Mouse (Mus musculus) cerebellum, adult 18-20 months (tissue): Measurements from ENCODE around the gene Kbtbd13.
A peak's percentile ranks its signal among the peaks of the same experiment; 100 is the strongest.

Source experiments
- DNase-seq, 2 experiments: peaks; one replicate each; pipeline ENCODE4 v3.0.0; 2021

Gene Kbtbd13

DNA sequence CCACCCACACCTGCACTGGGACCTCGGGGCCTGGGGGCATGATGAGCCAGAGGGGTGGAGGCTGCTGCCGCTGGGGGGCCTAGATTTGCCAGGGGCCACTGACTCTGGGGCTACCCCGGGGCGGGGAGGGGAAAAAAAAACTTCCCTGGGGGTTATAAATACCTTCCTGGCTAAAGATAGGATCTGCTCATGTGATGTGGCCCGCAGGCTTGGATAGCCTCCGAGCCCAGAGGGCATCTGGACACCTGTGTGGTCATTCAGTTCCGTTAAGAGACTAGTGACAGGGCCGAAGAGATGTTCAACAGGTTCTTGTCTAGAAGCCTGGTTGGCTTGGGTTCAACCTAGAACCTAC, at the start of gene Kbtbd13:
Kbtbd13 (minus strand) TSS at position 40 of the 352 bp plus-strand sequence.
- no peak for DNase-seq

DNA sequence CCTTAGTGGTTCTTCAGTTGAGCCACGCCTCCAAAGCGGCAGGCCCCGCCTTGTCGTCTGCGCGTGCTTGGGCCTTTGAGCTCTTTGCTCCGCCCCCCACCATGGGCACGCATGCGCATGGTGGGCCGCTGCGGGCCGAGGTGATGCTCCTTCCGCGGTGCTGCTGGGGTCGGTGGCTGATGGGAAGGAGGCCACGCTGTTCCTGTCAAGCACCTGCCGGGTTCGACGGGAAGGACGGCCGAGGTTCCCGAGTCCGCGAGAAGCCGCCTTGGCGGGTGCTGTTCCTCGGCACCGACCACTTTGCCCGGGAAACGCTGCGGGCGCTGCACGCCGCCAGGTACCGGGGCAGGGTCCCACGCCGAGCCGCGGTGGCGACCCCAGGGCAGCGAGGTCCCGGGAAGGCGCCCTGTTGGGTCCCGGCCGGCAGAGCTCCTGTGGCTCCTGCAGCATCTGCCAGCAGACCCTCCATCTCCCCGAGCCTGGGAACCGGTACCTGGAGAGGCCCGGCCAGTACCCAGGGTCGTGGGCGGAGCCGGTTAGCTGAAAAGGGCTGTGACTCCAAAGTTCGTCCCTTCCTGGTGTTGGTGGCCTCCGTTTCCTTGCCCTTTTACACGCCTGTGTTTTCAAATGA, 44.3 kb upstream of the Kbtbd13 start, which contains the start of gene Mtfmt:
Mtfmt (plus strand) TSS at position 112 of the 631 bp plus-strand sequence.
- peak; percentile 93 to 94 for DNase-seq

DNA sequence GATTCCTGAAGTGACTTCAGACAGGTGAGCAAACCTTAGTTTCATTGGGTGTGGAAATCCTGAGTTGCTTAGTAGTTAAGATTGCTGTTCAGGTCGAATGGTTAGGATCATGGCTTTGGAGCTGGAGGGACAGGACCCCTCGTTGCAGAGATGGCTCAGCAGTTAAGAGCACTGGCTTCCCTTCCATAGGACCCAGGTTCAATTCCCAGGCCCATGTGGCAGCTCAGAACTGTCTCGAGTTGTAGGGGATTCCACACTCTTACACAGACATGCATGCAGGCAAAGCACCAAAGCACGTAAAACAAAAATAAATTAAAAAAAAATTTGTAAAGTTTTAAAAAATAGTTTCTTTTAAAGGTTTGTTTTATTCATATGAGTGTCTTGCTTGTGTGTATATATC, 43.8 kb upstream of the Kbtbd13 start:
- no peak for DNase-seq

DNA sequence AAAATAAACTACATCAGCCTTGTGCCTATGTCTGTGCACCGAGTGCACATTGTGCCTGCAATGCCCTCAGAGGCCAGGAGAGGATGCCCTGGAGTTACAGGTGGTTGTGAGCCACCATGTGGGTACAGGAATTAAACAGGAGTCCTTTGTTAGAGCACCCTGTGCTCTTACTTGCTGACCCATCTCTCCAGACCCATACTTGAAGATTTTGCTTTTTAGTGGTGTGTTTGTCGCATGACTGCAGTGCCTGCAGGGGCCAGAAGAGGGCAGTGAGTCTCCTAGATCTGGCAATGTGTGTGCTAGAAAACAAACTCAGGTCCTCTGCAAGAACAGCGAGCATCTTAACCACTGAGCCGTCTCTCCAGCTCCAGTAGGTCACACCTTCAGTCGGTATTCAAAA, 42.7 kb upstream of the Kbtbd13 start:
- peak; percentile 10 to 17 for DNase-seq

DNA sequence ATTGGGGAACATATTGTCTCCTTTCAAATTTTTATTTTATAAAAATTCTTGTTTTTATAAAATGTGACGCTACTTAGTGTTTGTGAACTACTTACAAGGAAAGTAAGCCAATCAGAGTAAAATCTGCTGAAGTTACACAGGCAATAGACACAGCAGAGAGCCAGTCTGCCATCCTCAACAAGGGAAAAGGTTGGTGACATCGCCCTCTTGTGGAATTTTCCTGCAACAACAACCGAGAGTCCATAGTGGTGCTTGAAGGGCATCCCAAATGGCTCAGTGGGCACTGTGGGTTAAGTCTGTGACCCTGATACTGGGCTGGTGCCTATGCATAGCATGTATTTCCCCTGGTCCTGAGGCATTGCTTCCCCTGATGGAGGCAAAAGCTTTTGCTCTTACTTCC, 40.8 kb upstream of the Kbtbd13 start:
- DNase-seq: peak; percentile 79 to 80

DNA sequence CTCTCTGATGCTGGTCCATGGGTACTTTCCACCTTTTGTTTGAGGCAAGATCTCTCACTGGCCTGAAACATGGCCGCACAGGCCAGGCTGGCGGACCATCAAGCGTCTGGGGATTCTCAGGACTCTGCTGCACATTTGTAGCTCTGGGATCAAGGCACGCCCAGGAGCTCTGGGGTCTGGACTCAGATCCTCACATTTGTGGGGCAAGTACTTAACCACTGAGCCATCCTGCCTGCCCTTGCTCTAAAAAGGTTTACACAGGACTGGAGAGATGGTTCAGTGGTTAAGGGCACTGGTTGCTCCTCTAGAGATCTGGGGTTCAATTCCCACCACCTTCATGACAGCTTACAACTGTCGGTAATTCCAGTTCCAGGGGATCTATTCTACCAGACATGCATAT, 39.5 kb upstream of the Kbtbd13 start:
- DNase-seq: no peak

DNA sequence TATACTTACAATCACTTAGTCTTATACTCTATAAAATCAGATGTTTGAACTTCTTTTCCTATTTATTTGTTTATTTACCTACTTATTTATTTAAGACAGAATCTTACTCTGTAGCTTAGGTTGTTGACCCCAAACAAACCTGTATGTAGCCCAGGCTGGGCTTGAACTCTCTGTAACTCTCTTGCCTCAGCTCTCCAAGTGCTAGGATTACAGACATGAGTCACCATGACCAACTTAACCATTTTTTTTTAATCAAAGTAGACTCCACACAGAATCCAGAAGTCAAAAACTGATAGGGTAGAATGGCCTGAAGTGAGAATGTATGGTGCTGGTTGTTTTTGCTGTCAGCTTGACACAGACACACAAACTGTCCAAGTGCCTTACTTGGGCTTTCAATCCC, 38.9 kb upstream of the Kbtbd13 start:
- DNase-seq: no peak

DNA sequence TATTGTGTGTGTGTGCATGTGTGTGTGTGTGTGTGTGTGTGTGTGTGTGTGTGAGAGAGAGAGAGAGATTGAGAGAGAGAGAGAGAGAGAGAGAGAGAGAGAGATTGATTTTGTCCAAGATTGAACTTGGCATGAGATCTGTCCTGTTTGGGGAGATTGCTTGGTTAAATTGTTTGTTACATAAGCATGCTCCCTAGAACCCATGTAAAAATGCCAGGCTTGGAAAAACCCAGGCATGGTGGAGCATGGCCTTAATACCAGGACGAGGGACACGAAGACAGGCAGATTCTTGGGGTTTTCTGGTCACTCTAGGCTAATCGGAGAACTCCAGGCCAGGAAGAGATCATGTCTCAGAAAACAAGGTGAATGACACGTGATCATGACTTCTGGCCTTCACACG, 36.6 kb upstream of the Kbtbd13 start:
- no peak for DNase-seq

DNA sequence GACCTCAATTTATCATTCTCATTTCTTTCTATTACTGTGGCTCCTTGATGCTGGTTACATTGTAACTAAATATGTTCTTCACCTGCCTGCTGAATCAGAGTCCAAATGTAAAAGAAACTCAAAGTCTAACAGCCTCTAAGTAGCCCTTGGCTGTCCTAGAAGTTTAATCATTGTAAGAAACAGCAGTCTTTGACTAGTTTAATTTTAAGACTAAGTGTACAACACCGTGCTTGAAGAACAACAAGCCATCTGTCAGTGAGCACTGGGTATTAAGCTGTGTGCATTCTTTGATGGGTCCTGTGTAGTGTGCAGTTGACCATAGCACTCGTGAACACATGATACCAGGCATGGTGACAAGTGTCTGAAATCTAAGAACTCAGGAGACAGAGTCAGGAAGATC, 36.1 kb upstream of the Kbtbd13 start:
- no peak for DNase-seq

DNA sequence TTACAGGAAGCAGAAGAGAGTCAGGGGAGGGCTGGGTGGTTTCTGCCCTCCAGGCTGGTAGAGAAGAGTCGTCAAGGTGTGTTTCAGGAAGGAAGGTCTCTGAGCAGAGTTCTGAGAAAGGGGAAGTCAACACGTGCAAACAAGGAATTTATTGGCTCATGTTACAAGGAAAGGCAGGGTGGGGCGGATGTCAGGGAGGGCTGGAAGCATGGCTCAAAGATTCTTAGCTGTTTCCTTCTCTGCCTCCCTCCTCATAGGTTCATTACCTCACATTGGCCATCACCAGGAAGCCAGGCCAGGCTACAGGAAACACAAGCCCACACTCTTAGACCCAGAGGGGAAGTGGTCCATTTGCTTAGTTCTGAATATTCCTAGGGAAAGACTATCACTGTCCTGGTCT, 32.9 kb upstream of the Kbtbd13 start:
- DNase-seq: no peak

DNA sequence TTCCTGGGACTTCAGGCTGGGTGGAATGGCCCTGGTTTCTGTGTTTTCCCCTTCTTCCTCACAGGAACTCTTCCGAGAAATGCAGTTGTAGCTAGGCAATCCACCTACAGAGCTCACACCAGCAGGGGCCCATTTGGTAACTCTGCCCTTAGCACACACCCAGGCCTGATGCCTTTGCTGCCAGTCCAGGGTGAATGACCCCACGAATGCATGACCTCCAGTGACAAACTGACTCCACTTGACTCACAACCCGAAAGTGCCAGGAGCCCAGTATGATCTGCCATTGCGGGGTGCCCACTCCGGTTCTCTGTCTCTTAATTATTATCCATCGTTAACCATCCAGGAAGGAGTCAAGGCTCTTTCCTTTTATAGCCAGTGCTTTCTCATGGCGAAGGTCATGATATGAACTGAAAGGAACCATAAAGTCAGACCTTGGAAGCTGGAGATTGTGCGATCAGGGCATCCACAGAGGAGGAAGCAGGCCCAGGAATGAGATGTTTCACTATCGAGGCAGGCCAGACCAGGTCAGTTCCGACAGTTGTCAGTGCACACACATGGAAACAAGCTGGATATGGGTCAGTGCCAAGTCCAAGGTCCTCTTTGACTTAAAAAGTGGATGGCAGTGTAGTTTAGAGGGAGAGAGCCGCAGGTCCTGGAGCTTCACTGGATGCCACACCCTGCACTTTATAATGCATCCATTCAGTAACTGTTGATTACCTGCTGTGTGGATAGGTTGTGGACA, 31.5 kb upstream of the Kbtbd13 start, which contains the start of gene Slc51b:
Slc51b (minus strand) TSS at position 196 of the 742 bp plus-strand sequence.
- no peak for DNase-seq

DNA sequence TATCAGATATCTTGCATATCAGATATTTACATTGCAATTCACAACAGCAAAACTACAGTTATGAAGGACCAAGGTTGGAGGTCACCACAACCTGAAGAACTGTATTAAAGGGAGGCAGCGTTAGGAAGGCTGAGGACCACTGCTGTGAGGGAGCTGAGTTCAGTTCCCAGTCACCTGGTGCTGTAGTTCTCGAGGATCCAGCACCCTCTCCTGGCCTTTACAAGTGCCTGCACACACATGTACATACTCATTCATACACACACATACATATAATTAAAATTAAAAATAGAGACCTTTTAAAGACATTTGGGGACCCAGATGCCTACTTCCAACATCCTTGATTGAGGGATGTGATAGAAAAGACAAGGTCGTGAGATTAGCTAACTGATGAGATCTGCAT, 28.2 kb upstream of the Kbtbd13 start:
- DNase-seq: no peak

DNA sequence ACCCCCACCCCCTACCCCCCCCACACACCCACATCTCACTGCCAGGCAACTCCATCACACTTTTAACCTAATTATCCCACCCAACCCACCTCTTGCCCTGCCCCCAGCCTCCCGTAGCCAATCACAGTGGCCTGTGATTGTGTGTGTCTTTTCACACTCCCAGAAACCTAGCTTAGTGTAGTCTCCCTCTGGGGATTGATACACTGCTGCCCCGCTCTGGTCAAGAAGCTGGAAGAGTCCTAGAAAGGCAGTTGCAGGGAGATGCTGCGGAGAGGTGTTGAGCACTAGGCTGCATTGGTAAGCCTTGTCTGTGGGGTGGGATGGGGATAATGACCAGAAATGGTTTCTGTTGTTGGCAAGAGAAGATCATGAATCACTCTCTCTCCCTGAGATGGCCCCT, 26.3 kb upstream of the Kbtbd13 start:
- DNase-seq: no peak

DNA sequence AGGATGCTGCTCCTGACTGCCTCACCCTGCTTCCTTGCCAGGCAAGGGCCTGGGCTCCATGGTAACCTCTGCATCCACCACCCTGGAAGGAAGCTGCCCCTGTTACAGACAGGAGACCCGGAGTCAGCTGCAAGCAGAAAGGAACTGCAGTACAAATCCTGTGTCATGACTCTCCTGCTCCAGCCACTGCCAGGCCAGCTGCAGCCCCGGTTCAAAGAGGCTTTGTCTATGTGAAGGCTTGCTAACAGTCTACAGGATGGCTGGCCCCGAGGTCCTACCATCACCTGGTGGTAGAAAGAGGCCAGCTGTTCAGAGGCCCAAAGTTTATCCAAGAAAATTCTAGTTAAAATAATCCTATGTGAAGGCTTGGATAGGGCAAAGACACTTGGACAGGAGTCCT, 19.9 kb upstream of the Kbtbd13 start:
- no peak for DNase-seq

DNA sequence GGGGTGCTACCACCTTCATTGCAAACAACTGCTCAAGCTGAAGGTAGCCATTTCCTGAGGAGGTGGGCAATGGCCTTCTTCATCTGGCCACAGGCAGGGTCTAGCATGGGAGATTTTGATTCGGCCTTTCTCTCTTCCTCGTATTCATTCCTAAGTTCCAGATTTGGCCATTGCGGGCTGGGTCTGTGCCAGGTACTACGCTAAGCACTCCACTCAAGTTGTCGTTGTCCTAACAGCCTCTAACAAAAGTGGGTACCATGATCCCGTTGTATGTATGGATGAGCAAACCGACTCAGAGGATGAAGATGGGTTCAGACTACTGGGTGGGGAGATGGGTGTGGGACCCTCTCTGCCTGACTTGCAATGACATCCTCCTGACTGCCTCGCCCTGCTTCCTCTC, 18.9 kb upstream of the Kbtbd13 start:
- DNase-seq: no peak

DNA sequence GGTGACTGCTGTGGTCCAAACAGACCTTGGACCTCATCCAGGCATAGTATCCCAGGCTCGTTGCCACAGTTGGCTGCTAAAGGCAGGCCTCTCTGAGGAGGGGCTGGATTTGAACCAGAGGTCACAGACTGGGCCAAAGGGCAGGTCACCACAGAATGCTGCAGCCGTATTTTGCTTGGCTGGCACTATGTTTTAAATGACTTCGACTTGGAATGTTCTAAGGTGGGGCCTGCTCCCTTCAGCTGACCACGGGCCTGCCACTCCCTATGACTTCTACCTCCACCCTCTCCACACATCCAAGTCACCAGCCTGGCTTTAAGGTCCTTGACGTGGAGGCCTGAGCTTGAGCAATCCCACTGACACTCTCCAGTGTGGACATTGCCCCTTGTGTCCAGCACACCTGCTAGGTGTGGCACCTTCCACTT, 17.4 kb upstream of the Kbtbd13 start:
- no peak for DNase-seq

DNA sequence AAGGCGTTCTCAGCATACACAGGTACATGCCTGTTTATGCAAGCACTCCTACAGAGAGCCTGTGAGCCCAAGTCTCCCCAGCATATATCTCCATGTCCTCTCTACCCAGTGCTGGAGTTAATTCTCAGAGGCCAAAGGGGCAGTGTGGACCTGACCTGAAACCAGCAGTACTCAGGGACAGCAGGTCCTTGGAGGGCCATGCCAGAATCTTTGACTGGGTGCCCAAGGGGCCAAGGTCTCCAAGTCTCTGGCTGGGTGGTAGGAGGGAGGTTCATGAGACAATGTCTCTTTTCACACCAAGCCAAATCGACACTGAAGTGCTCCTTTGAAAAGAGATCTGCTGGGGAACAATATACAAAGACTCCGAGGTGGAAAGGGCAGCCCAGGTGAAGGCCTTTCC, 16.4 kb upstream of the Kbtbd13 start:
- DNase-seq: no peak

DNA sequence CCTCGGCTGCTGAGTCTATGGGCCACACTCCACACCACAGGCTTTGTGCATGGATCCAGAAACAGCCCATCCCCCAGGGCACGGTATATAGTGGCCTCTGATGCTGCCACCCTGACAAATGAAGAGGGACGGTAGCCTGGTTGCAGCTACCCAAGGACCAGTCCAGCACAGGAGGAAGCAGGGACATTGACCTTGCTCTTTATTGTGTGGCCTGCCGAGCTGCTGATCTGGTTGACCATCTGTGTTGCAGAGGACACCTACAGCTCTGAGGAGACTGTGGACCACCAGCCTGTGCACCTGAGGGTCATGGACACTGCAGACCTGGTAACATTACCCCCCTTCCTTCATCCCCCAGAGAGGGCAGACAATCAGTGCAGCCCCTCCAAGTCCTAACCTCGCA, 15.9 kb upstream of the Kbtbd13 start:
- DNase-seq: no peak

DNA sequence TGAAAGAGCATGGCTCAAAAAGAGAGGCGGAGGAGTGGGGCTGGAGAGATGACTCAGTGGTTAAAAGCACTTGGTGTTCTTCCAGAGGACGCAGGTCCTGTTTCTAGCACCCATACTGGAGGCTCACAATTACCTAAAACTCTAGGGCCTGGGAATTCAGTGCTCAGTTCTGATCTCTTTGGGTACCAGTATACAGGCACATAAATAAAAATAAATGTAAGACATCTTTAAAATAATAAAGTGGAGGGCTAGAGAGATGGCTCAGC, 13.7 kb upstream of the Kbtbd13 start:
- no peak for DNase-seq

DNA sequence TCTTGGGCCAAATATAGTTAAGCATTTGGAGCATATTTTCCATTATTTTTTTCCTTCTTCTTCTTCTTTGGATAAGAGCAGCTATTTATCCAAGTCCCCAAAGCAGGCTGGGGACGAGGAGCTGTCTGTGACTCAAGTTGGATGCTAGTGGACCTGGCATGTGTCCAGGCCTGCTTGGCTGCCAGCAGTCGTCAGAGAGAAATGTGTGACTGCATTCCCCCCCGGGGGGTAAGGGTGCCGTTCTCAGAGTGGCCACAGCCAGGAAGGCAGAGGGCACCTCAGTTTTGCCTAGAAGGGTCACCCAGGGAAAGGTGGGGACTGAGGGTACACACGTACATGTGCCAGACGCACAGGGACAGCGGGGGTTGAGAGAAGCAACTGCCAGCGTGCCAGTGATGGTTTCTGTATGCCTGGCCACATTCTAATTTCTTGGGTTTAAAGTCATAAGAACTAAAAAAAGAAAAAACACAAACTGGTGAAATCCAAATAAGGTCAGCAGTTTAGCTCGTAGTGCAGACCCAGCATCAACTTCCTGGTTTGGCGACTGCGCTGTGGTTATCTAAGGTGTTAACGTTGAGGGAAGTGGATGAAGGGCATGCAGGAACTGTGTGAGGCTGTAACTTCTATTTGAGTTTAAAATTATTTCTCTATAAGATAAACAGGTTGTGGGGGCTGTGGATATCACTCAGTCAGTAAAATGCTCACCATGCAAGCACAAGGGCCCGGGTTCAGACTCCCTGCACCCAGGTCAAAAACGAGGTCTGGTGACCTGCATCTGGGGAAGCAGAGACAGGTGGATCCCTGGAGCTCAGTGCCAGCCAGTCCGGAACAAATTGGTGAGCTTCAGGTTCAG, 13.1 kb upstream of the Kbtbd13 start:
- peak; percentile 63 to 72 for DNase-seq

DNA sequence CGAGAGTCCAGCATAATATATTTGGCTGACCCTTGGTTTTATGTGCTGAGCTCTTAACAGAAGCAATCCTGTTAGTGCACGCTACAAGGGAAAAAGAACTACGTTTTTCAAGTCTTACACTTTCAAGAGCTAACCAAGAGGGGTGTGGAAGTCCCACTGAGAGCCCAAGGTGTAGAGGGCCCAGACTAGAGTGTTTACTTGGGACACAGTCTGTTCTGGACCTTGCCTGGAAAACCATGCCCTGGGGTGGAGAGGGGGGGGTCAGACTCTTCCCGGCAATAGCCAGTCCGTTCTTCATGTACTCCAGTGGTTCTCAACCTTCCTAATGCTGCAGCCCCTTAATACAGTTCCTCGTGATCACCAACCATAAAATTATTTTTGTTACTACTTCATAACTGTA, 8.5 kb upstream of the Kbtbd13 start:
- no peak for DNase-seq

DNA sequence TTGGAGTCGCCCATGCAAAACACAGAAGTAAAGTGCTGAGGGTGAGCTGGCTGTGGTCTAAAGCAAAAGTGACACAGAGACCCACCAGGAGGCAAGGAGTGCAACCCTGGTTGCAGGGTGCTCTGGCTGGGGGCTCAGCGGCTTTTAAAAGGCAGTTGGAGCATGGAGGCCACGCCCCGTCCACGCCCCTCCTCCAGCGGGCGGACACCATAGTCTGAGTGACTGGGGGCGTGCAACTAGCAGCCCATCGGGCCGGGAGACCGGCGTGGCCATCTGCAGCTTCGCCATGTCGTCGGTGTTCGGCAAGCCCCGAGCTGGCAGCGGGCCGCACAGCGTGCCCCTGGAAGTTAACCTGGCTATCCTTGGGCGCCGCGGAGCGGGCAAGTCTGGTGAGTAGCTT, 6.8 kb upstream of the Kbtbd13 start, which contains the start of gene Rasl12:
Rasl12 (plus strand) TSS at position 228 of the 400 bp plus-strand sequence.
- DNase-seq: peak; percentile 30 to 38

DNA sequence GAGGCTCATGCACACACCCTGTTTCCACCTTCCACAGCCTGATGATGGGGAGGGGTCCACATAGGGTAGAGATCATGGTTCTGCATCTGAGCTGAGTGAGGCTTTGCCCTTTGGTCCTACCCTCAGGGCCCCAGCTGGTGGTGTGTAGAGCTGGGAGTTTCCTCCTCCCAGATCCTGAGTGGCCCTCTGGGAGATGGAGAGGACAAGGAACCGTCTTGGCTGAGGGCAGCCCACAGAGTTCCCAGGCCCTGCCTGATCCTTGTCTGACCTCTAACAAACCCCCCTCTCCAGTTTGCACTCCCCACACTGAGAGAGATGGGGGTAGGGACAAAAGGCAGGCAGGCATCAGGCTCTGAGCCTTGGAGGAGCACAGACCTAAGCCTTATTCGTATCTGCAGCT, 2.9 kb upstream of the Kbtbd13 start:
- DNase-seq: no peak

DNA sequence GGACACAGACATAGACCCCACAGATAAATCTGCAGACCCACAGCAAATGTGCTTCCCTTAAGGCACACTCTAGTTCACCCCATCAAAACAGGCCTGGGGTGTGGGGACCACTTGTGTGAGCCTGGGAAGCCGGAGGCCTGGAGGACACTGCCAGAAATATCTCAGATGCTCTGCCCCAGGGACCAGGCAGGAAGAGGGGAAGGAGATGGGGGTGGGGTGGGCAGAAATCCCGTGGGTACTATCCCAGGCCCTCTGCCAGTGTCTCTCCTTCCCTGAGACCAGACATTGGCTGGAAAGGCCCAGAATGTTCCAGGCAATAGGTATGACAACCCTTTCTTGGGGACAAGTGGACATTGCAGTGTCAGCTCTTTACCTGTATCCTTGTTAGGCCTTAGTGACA, 2.2 kb upstream of the Kbtbd13 start:
- DNase-seq: no peak
